Mouse (Mus musculus): ENCODE measurements around the gene Hoxb8. TPM values are rescaled to one million over a fixed set of nuclear protein-coding genes. Genes with fewer than 3 reads are reported as not detected.

Hoxb8 gene
- polyA plus RNA-seq, 1 experiment from 2014 or later: 1.0 TPM

DNA sequence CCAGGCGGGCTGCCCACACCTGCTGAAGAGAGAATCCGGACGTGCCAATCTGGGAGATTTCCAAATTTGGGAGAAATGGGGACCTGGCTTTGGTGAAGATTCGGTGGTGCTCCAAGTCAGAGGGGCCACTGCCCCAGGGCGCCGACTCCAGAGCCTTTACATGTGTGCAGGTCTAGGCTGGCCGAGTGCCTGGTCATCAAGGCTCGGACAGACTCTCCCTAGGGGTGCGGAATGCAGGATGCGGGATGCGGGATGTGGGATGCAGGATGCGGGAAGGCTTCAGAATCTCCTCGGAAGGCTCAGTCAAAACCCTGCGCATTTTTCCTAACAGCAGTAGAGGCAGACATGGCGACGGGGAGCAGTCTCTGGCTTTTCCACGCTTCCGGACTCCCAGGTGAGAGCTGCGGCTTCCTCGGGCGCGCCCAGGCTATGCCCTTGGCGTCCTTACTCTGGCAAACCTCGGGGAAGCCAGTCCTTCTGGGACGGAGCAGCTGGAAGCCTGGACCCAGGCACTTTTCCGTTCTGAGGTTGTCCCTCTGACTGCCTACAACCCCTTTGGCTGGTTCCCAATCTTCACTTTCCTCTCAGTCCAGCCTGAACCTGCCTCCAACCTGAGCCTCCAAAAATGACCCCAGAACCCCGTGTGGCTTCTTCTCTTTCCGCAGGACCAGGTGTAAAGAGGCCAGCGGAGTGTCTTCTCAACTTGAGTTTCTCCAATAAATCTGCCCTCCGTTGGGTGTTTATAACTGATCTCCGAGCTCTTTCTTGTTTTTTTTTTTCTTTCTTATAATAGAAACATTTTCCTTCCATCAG is 2.1 kb upstream of the Hoxb8 start:
- Histone ChIP-seq H3K27me3 (replicated peaks; ENCODE audit: control insufficient read depth, insufficient read depth, low read length) (peaks cover 81% of the 10 kb centered on the region), H3K36me3 (ENCODE audit: control insufficient read depth, insufficient read depth) (no peaks in the 10 kb centered on the region), H3K4me2 (replicated peaks; ENCODE audit: low read depth) (peak overlapping the region; percentile 40), H3K27ac (ENCODE audit: low read depth, low read length) (no peak overlapping the region), H3K4me3 (ENCODE audit: low read depth, low read length) (no peak overlapping the region), H3K9me3 (ENCODE audit: control insufficient read depth) (no peaks in the 10 kb centered on the region), H3K9ac (ENCODE audit: low read depth, low read length) (no peak overlapping the region), H3K4me1 (replicated peaks; ENCODE audit: control insufficient read depth, insufficient read depth, low read length) (no peaks in the 10 kb centered on the region)
- no peak for TF ChIP-seq CTCF (IDR thresholded peaks at IDR 0.05; ENCODE audit: low read depth)
- WGBS: 9% methylated on average over 31 of the region's 31 CpGs
- no peak for ATAC-seq

DNA sequence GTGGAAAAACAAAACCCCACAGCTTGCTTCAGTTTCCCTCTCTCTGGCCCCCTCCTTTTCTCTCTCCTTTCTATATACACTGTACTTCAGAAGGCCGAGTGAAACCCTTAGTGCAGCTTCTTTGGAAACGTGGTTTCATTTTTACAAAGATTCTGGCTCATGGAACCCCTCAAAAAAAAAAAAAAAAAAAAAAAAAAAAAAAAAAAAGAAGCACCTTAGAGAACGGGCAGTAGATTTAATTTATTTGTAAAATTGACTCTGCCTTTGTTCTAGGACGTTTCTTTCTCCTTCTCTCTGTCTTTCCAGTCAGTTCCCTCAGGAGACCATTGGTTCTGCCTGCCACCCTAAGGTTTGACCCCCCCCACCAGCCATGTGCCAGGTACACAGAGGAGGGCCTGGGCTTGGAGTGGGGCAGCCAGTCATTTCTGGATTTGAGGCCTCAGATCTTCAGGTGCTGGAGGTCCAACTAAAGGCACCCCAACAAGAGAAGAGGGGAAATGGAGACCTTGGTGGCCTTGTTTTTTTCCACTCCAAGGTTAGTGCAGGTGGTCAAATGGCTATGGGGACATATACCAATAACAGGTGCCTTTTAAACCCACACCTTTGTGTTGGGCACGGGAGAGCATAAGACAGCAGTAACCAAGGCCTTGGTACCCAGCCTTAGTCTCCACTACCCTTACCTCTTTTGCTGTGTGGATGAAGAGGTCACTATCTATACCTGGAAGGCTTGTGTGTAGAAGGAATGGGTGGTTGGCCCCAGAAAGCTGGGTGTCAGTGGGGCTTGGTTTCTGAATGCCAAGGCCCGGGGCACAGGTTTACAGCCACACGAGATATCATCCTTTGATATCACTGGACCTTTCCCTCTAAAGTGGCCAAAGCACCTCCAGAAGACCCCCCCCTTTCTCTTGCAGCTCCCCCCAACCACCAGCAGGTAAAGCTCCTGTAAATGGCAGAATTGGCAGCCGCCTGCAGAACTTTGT is 1.0 kb upstream of the Hoxb8 start:
- 36% methylated on average over 8 of the region's 8 CpGs for WGBS
- Histone ChIP-seq H3K4me3 (ENCODE audit: low read depth, low read length) (no peak overlapping the region), H3K27ac (ENCODE audit: low read depth, low read length) (no peak overlapping the region), H3K9ac (ENCODE audit: low read depth, low read length) (no peak overlapping the region), H3K27me3 (replicated peaks; ENCODE audit: control insufficient read depth, insufficient read depth, low read length) (peaks cover 71% of the 10 kb centered on the region), H3K4me1 (replicated peaks; ENCODE audit: control insufficient read depth, insufficient read depth, low read length) (no peaks in the 10 kb centered on the region), H3K9me3 (ENCODE audit: control insufficient read depth) (no peaks in the 10 kb centered on the region), H3K36me3 (ENCODE audit: control insufficient read depth, insufficient read depth) (no peaks in the 10 kb centered on the region), H3K4me2 (replicated peaks; ENCODE audit: low read depth) (0 out of 2 replicates have a peak overlapping the region, but pooled peaks have one; percentile 9)
- no peak for TF ChIP-seq CTCF (IDR thresholded peaks at IDR 0.05; ENCODE audit: low read depth)
- ATAC-seq: no peak

DNA sequence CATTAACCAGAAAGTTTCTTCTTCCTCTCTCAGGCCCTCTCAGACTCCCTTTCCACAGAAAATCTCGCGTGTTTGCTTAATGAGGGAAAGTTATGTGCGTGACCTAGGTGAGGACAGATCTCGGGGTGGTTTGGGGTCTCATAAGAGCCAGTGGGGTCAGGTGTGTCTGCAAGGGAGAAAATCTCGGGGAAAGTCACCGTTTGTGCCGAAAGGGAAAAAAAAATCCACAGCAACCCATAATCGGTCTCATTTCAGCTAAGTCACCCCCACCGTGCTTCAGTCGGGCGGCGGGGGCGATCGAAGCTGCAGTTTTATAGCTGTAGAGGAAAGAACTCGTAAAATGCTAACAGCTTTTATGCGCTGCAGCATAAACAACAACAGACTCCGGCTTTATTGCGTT is 309 bp upstream of the Hoxb8 start:
- Histone ChIP-seq H3K9ac (ENCODE audit: low read depth, low read length) (no peak overlapping the region), H3K4me2 (replicated peaks; ENCODE audit: low read depth) (0 out of 2 replicates have a peak overlapping the region, but pooled peaks have one; percentile 10)
- WGBS: 22% methylated on average over 18 of the region's 18 CpGs

DNA sequence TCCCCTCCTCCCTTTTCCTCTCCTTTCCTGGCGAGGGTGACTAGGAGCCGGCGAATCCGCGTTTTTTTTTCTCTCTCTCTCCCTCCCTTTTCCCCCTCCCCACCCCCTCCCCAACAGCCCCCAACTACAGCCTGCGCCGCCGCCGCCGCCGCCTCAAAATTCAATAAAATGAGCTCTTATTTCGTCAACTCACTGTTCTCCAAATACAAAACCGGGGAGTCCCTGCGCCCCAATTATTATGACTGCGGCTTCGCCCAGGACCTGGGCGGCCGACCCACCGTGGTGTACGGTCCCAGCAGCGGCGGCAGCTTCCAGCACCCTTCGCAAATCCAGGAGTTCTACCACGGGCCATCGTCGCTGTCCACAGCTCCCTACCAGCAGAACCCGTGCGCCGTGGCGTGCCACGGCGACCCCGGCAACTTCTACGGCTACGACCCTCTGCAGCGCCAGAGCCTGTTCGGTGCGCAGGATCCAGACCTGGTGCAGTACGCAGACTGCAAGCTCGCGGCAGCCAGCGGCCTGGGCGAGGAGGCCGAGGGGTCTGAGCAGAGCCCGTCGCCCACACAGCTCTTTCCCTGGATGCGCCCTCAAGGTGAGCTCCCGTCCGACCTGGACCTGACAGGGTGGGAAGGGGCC is 1.2 kb downstream of the Hoxb8 start:
- H3K4me1 ChIP-seq (replicated peaks; ENCODE audit: control insufficient read depth, insufficient read depth, low read length): no peaks in the 10 kb centered on the region
- WGBS: under 1% methylated on average over 49 of the region's 49 CpGs
- peaks cover 71% of the 10 kb centered on the region for H3K27me3 ChIP-seq (replicated peaks; ENCODE audit: control insufficient read depth, insufficient read depth, low read length)
- peak overlapping the region; percentile 42; the same call in 1 of the 2 replicates for H3K27ac ChIP-seq (ENCODE audit: low read depth, low read length)
- H3K4me2 ChIP-seq (replicated peaks; ENCODE audit: low read depth): peak overlapping the region; percentile 75
- H3K36me3 ChIP-seq (ENCODE audit: control insufficient read depth, insufficient read depth): no peaks in the 10 kb centered on the region
- no peak for TF ChIP-seq CTCF (IDR thresholded peaks at IDR 0.05; ENCODE audit: low read depth)
- ATAC-seq: no peak
- peak overlapping the region; percentile 50 for H3K4me3 ChIP-seq (ENCODE audit: low read depth, low read length)
- no peaks in the 10 kb centered on the region for H3K9me3 ChIP-seq (ENCODE audit: control insufficient read depth)
- peak overlapping the region; percentile 42 for H3K9ac ChIP-seq (ENCODE audit: low read depth, low read length)

More for the DNA sequence above, 309 bp upstream of the Hoxb8 start:
- no peak overlapping the region for H3K27ac ChIP-seq (ENCODE audit: low read depth, low read length)
- no peaks in the 10 kb centered on the region for H3K36me3 ChIP-seq (ENCODE audit: control insufficient read depth, insufficient read depth)
- H3K4me1 ChIP-seq (replicated peaks; ENCODE audit: control insufficient read depth, insufficient read depth, low read length): no peaks in the 10 kb centered on the region
- H3K4me3 ChIP-seq (ENCODE audit: low read depth, low read length): no peak overlapping the region
- H3K9me3 ChIP-seq (ENCODE audit: control insufficient read depth): no peaks in the 10 kb centered on the region
- no peak for ATAC-seq
- TF ChIP-seq CTCF (IDR thresholded peaks at IDR 0.05; ENCODE audit: low read depth): no peak
- peaks cover 71% of the 10 kb centered on the region for H3K27me3 ChIP-seq (replicated peaks; ENCODE audit: control insufficient read depth, insufficient read depth, low read length)

DNA sequence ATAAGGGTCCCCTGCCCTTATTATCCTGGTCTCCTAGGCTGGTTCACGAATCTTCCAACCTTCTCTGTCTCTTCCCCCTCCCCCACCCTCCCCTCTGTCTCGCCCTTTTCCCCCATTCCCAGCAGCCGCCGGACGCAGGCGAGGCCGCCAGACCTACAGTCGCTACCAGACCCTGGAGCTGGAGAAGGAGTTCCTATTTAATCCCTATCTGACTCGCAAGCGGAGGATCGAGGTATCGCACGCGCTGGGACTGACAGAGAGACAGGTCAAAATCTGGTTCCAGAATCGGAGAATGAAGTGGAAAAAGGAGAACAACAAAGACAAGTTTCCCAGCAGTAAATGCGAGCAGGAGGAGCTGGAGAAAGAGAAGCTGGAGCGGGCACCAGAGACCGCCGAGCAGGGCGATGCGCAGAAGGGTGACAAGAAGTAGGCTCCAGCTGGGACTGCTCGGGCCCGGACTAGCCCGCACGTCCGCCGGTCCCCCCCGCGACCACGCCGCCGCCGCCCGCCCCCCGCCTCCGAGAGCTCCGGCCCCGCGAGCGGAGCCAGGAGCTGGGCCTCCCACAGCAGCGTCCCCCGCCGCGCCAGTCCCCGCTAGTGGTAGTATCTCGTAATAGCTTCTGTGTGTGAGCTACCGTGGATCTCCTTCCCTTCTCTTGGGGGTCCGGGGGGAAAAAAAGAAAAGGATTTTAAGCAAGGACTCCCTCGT is 2.5 kb downstream of the Hoxb8 start:
- peak overlapping the region; percentile 75 for H3K4me2 ChIP-seq (replicated peaks; ENCODE audit: low read depth)
- peaks cover 70% of the 10 kb centered on the region for H3K27me3 ChIP-seq (replicated peaks; ENCODE audit: control insufficient read depth, insufficient read depth, low read length)
- peak overlapping the region; percentile 65 for H3K27ac ChIP-seq (ENCODE audit: low read depth, low read length)
- H3K9ac ChIP-seq (ENCODE audit: low read depth, low read length): peak overlapping the region; percentile 42
- H3K4me1 ChIP-seq (replicated peaks; ENCODE audit: control insufficient read depth, insufficient read depth, low read length): no peaks in the 10 kb centered on the region
- H3K4me3 ChIP-seq (ENCODE audit: low read depth, low read length): peak overlapping the region; percentile 50
- 0 out of 2 replicates have a peak, but pooled peaks have one; percentile 26 for ATAC-seq
- no peaks in the 10 kb centered on the region for H3K9me3 ChIP-seq (ENCODE audit: control insufficient read depth)
- peak; percentile 49 for TF ChIP-seq CTCF (IDR thresholded peaks at IDR 0.05; ENCODE audit: low read depth)
- no peaks in the 10 kb centered on the region for H3K36me3 ChIP-seq (ENCODE audit: control insufficient read depth, insufficient read depth)
- WGBS: under 1% methylated on average over 45 of the region's 49 CpGs

Data from intestine, postnatal 0 days (tissue).